Mouse (Mus musculus) forebrain, embryonic 16.5 days (tissue): ENCODE data around the gene Trim17. TPM values are rescaled to one million over a fixed set of nuclear protein-coding genes. Genes with fewer than 3 reads are reported as not detected.

Experiments used
- ATAC-seq: fragments of 200-750 bp; cut with Nextera tagmentation; 2 replicates; pipeline ENCODE4 v1.8.0; 2017; ENCODE audit warnings: mild to moderate bottlenecking, moderate library complexity
- H3K27ac ChIP-seq: fragments of 300-500 bp; sonication (generic); 2 replicates; pipeline ENCODE4 v1.5.1; 2014; ENCODE audit warnings: low read length, control low read depth
- H3K27me3 ChIP-seq: fragments of 300-500 bp; sonication (generic); replicated peaks from 2 replicates; pipeline ENCODE4 v1.6.1; 2014; ENCODE audit warnings: low read length; ENCODE audit not compliant: control insufficient read depth, insufficient read depth
- H3K36me3 ChIP-seq: fragments of 300-500 bp; sonication (generic); 2 replicates; pipeline ENCODE4 v1.6.1; 2014; ENCODE audit not compliant: control insufficient read depth, insufficient read depth
- H3K4me1 ChIP-seq: fragments of 300-500 bp; sonication (generic); replicated peaks from 2 replicates; pipeline ENCODE4 v1.6.1; 2014; ENCODE audit warnings: low read length; ENCODE audit not compliant: control insufficient read depth, insufficient read depth
- H3K4me2 ChIP-seq: fragments of 300-500 bp; sonication (generic); 2 replicates; pipeline ENCODE4 v1.6.1; 2014; ENCODE audit warnings: mild to moderate bottlenecking, low read length, control low read depth
- H3K4me3 ChIP-seq: fragments of 300-500 bp; sonication (generic); replicated peaks from 2 replicates; pipeline ENCODE4 v1.5.1; 2014; ENCODE audit warnings: mild to moderate bottlenecking, low read length, control low read depth
- H3K9ac ChIP-seq: fragments of 300-500 bp; sonication (generic); replicated peaks from 2 replicates; pipeline ENCODE4 v1.6.1; 2014; ENCODE audit warnings: low read depth, low read length, control low read depth
- H3K9me3 ChIP-seq: fragments of 300-500 bp; sonication (generic); 2 replicates; pipeline ENCODE4 v1.6.1; 2016; ENCODE audit warnings: low read length; ENCODE audit not compliant: control insufficient read depth
- WGBS: fragments of 180-500 bp; shearing (Covaris S2); extraction: QIAGEN DNeasy Blood & Tissue Kit; methylation state at CpG from one replicate; pipeline ENCODE4 v1.1.7; 2014; 5-methylcytosine and 5-hydroxymethylcytosine counted together
- polyA plus RNA-seq: library from polyadenylated mRNA; unstranded; fragments of >200 nt; fragmentation: Nextera tagmentation; extraction: Ambion mirVana; gene quantifications from 2 replicates; pipeline ENCODE4 v1.2.1, GENCODE M21; 2015

Trim17 gene
- polyA plus RNA-seq, 1 experiment from 2014 or later: 2.0 TPM

GRCm38 (mm10) chr11:58926651-58927050, 27.8 kb upstream of the Trim17 start:
- peaks cover 7% of the 10 kb centered on the region; the same call in 1 of the 2 replicates for H3K4me1 ChIP-seq
- no peak overlapping the region for H3K9ac ChIP-seq
- no peak overlapping the region for H3K27ac ChIP-seq
- H3K36me3 ChIP-seq: peaks cover 1% of the 10 kb centered on the region; the same call in 1 of the 2 replicates
- H3K27me3 ChIP-seq: no peaks in the 10 kb centered on the region
- no peak for ATAC-seq
- WGBS: 84% methylated on average over 2 of the region's 3 CpGs
- H3K4me2 ChIP-seq: no peak overlapping the region
- H3K9me3 ChIP-seq: no peaks in the 10 kb centered on the region
- no peak overlapping the region for H3K4me3 ChIP-seq

GRCm38 (mm10) chr11:58927053-58927452, 27.4 kb upstream of the Trim17 start:
- ATAC-seq: no peak
- H3K4me2 ChIP-seq: no peak overlapping the region
- no peak overlapping the region for H3K9ac ChIP-seq
- no peak overlapping the region for H3K4me3 ChIP-seq
- no peak overlapping the region for H3K27ac ChIP-seq
- no peaks in the 10 kb centered on the region for H3K9me3 ChIP-seq
- H3K27me3 ChIP-seq: no peaks in the 10 kb centered on the region
- 81% methylated on average over 2 of the region's 2 CpGs for WGBS
- peaks cover 7% of the 10 kb centered on the region; the same call in 1 of the 2 replicates for H3K4me1 ChIP-seq
- peaks cover 5% of the 10 kb centered on the region; the same call in 1 of the 2 replicates for H3K36me3 ChIP-seq

GRCm38 (mm10) chr11:58927790-58928651, 26.5 kb upstream of the Trim17 start:
- Histone ChIP-seq H3K9me3 (no peaks in the 10 kb centered on the region), H3K36me3 (peaks cover 11% of the 10 kb centered on the region), H3K4me2 (peak overlapping the region; percentile 35), H3K9ac (0 out of 2 replicates have a peak overlapping the region, but pooled peaks have one; percentile 30), H3K4me3 (peak overlapping the region; percentile 15), H3K4me1 (peaks cover 7% of the 10 kb centered on the region; the same call in 1 of the 2 replicates), H3K27me3 (no peaks in the 10 kb centered on the region), H3K27ac (no peak overlapping the region; the same call in 1 of the 2 replicates)
- ATAC-seq: peak; percentile 67
- whole genome bisulfite sequencing: 32% methylated on average over 20 of the region's 20 CpGs

- ATAC-seq: no peak
- no peak overlapping the region for H3K4me3 ChIP-seq
- WGBS: 67% methylated on average over 4 of the region's 4 CpGs
- no peaks in the 10 kb centered on the region for H3K9me3 ChIP-seq
- H3K9ac ChIP-seq: no peak overlapping the region
- H3K36me3 ChIP-seq: peaks cover 22% of the 10 kb centered on the region
- H3K4me1 ChIP-seq: peaks cover 7% of the 10 kb centered on the region; the same call in 1 of the 2 replicates
- no peak overlapping the region for H3K27ac ChIP-seq
- no peaks in the 10 kb centered on the region for H3K27me3 ChIP-seq
- no peak overlapping the region for H3K4me2 ChIP-seq
Measured at GRCm38 (mm10) chr11:58929055-58929454, 25.4 kb upstream of the Trim17 start.

- ATAC-seq: no peak
- no peak overlapping the region for H3K4me2 ChIP-seq
- H3K4me1 ChIP-seq: peaks cover 7% of the 10 kb centered on the region; the same call in 1 of the 2 replicates
- H3K9me3 ChIP-seq: no peaks in the 10 kb centered on the region
- H3K27me3 ChIP-seq: no peaks in the 10 kb centered on the region
- H3K27ac ChIP-seq: no peak overlapping the region
- peaks cover 26% of the 10 kb centered on the region for H3K36me3 ChIP-seq
- H3K4me3 ChIP-seq: no peak overlapping the region
- H3K9ac ChIP-seq: no peak overlapping the region
- WGBS: 69% methylated on average over 3 of the region's 3 CpGs
Measured at GRCm38 (mm10) chr11:58929641-58930040, 24.8 kb upstream of the Trim17 start.

GRCm38 (mm10) chr11:58930254-58930653, 24.2 kb upstream of the Trim17 start:
- Histone ChIP-seq H3K4me2 (no peak overlapping the region), H3K4me3 (no peak overlapping the region), H3K36me3 (peaks cover 26% of the 10 kb centered on the region), H3K9me3 (no peaks in the 10 kb centered on the region), H3K27ac (no peak overlapping the region), H3K9ac (no peak overlapping the region), H3K27me3 (no peaks in the 10 kb centered on the region), H3K4me1 (peaks cover 7% of the 10 kb centered on the region; the same call in 1 of the 2 replicates)
- no peak for ATAC-seq
- WGBS: 96% methylated on average over 3 of the region's 3 CpGs

GRCm38 (mm10) chr11:58931576-58931975, 22.9 kb upstream of the Trim17 start:
- Histone ChIP-seq H3K4me3 (no peak overlapping the region), H3K27ac (no peak overlapping the region), H3K36me3 (peaks cover 32% of the 10 kb centered on the region), H3K9me3 (no peaks in the 10 kb centered on the region), H3K4me1 (peaks cover 14% of the 10 kb centered on the region; the same call in 1 of the 2 replicates), H3K4me2 (no peak overlapping the region), H3K27me3 (no peaks in the 10 kb centered on the region), H3K9ac (no peak overlapping the region)
- ATAC-seq: no peak
- 79% methylated on average over 4 of the region's 4 CpGs for WGBS

GRCm38 (mm10) chr11:58937909-58938308, 16.6 kb upstream of the Trim17 start:
- Histone ChIP-seq H3K27me3 (no peaks in the 10 kb centered on the region), H3K9ac (peak overlapping the region; percentile 98), H3K4me1 (peaks cover 19% of the 10 kb centered on the region), H3K9me3 (no peaks in the 10 kb centered on the region), H3K4me3 (peak overlapping the region; percentile 94), H3K27ac (peak overlapping the region; percentile 84), H3K4me2 (peak overlapping the region; percentile 96), H3K36me3 (peaks cover 21% of the 10 kb centered on the region)
- under 1% methylated on average over 13 of the region's 13 CpGs for WGBS
- no peak; the same call in 1 of the 2 replicates for ATAC-seq

GRCm38 (mm10) chr11:58938322-58939087, 16.0 kb upstream of the Trim17 start, which contains the start of gene Rnf187:
Gene Rnf187 (minus strand): TSS chr11:58938916.
- Histone ChIP-seq H3K4me1 (peaks cover 19% of the 10 kb centered on the region), H3K4me2 (peak within 1 kb of the TSS; percentile 96), H3K9me3 (no peaks in the 10 kb centered on the region), H3K27me3 (no peaks in the 10 kb centered on the region), H3K9ac (peak within 1 kb of the TSS; percentile 98), H3K4me3 (peak within 1 kb of the TSS; percentile 94), H3K36me3 (peaks cover 15% of the 10 kb centered on the region), H3K27ac (peak within 1 kb of the TSS; percentile 84)
- WGBS: under 1% methylated on average over 82 of the region's 95 CpGs
- peak; percentile 98 for ATAC-seq
